Mouse (Mus musculus): Measurements from ENCODE around the gene Aurkaip1.

DNA sequence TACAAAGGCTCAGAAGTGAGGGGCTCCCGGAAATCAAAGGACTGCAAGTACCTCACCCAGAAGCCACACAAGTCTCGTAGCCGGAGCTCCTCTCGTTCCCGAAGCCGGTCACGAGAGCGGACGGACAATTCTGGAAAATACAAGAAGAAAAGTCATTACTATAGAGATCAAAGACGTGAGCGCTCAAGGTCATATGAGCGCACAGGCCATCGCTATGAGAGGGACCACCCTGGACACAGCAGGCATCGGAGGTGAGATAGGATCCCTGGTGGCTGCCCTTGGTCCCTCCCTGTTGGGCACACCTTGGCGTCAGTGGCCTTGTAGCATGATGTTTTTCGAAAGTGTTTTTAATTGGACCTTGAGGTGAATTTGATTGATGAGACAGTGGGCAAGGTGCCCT is 7.6 kb upstream of the Aurkaip1 start:
- TF ChIP-seq POLR2A (IDR thresholded peaks at IDR 0.05; ENCODE audit: insufficient read depth, low read length) = no peak
- no peak for TF ChIP-seq CTCF (IDR thresholded peaks at IDR 0.05; ENCODE audit: low read depth, low read length)

Data from ES-Bruce4 (cell line).